Mouse (Mus musculus) left cerebral cortex, adult 2 months (tissue): ENCODE measurements at regions not wholly inside any gene's neighbourhood (a gene's known extent, or its start where the extent isn't known, plus 50 kb on each side); places are given as distances from the start of the nearest gene placed in this dataset.

Experiments used
- DNase-seq, 2 experiments: peaks; one replicate each; pipeline ENCODE4 v3.0.0; 2021 to 2022; ENCODE audit warnings: low spot score in 2 of 2, mixed read lengths in 1 of 2; ENCODE audit errors: extremely low spot score in 1 of 2
- H3K27ac ChIP-seq: fragments of 200-600 bp; 2 replicates; pipeline ENCODE4 v1.8.1; 2022
- H3K4me3 ChIP-seq: fragments of 200-600 bp; 2 replicates; pipeline ENCODE4 v1.8.1; 2022
- CTCF ChIP-seq: fragments of 200-600 bp; IDR thresholded peaks from 2 replicates; pipeline ENCODE4 v1.8.1; 2022; ENCODE audit warnings: antibody characterized with exemption, mild to moderate bottlenecking, moderate library complexity
- intact Hi-C: fragments of 180-260 bp; cut with DNase I; formaldehyde crosslinking; loops from one replicate; pipeline ENCODE4 v1.15.1; 2025

GRCm38 (mm10) chr8:35227079-35227478, 538.5 kb upstream of the Gm19410 start:
- DNase-seq = no peak
- Histone ChIP-seq H3K4me3 (no peak overlapping the region), H3K27ac (no peak overlapping the region)
- intact Hi-C loops = loop anchor here (5.0 kb wide), 1 partner anchor 240 kb away; no protein-coding TSS in a partner anchor
- no peak for TF ChIP-seq CTCF

- intact Hi-C loops = loop anchor here (5.0 kb wide), 1 partner anchor 239 kb away; no protein-coding TSS in a partner anchor
- Histone ChIP-seq H3K27ac (no peak overlapping the region), H3K4me3 (no peak overlapping the region)
- DNase-seq = no peak
- peak; percentile 36 for TF ChIP-seq CTCF
These were observed 537.1 kb upstream of the Gm19410 start for GRCm38 (mm10) chr8:35228449-35228848.

- intact Hi-C loops = no loop called here
- Histone ChIP-seq H3K27ac (peak overlapping the region; percentile 57), H3K4me3 (no peak overlapping the region)
- peak in 1 of 2 experiments; percentile 30 for DNase-seq
- TF ChIP-seq CTCF = no peak
These were observed 531.9 kb upstream of the Gm19410 start for GRCm38 (mm10) chr8:35233520-35234186.

GRCm38 (mm10) chr8:35234436-35234835, 531.2 kb upstream of the Gm19410 start:
- Histone ChIP-seq H3K4me3 (no peak overlapping the region), H3K27ac (peak overlapping the region; percentile 57; the same call in 1 of the 2 replicates)
- DNase-seq = no peak
- no peak for TF ChIP-seq CTCF
- intact Hi-C loops = no loop called here

- Histone ChIP-seq H3K27ac (no peak overlapping the region), H3K4me3 (no peak overlapping the region)
- intact Hi-C loops = no loop called here
- no peak for DNase-seq
- TF ChIP-seq CTCF = no peak
These were observed 529.6 kb upstream of the Gm19410 start for GRCm38 (mm10) chr8:35235815-35236509.

GRCm38 (mm10) chr8:35237279-35237678, 528.3 kb upstream of the Gm19410 start:
- intact Hi-C loops = no loop called here
- Histone ChIP-seq H3K27ac (no peak overlapping the region), H3K4me3 (no peak overlapping the region; the same call in 1 of the 2 replicates)
- no peak for TF ChIP-seq CTCF
- DNase-seq = peak in 1 of 2 experiments; percentile 21

GRCm38 (mm10) chr8:35240884-35241283, 524.7 kb upstream of the Gm19410 start:
- Histone ChIP-seq H3K27ac (no peak overlapping the region), H3K4me3 (no peak overlapping the region)
- no peak for TF ChIP-seq CTCF
- DNase-seq = no peak
- intact Hi-C loops = no loop called here

GRCm38 (mm10) chr8:35243555-35243954, 522.0 kb upstream of the Gm19410 start:
- intact Hi-C loops = no loop called here
- Histone ChIP-seq H3K27ac (no peak overlapping the region), H3K4me3 (no peak overlapping the region)
- no peak for DNase-seq
- no peak for TF ChIP-seq CTCF

GRCm38 (mm10) chr8:35249747-35250375, 515.7 kb upstream of the Gm19410 start:
- DNase-seq = no peak
- no peak for TF ChIP-seq CTCF
- Histone ChIP-seq H3K27ac (no peak overlapping the region), H3K4me3 (no peak overlapping the region)
- intact Hi-C loops = no loop called here

- no peak for DNase-seq
- H3K4me3 ChIP-seq = no peak overlapping the region
- TF ChIP-seq CTCF = no peak
- intact Hi-C loops = no loop called here
- H3K27ac ChIP-seq = no peak overlapping the region
These were observed 514.9 kb upstream of the Gm19410 start for GRCm38 (mm10) chr8:35250641-35251040.

GRCm38 (mm10) chr8:35253946-35254345, 511.6 kb upstream of the Gm19410 start:
- no peak for DNase-seq
- H3K27ac ChIP-seq = no peak overlapping the region
- TF ChIP-seq CTCF = no peak
- no peak overlapping the region for H3K4me3 ChIP-seq
- intact Hi-C loops = no loop called here

- intact Hi-C loops = no loop called here
- Histone ChIP-seq H3K4me3 (no peak overlapping the region), H3K27ac (no peak overlapping the region)
- DNase-seq = no peak
- no peak for TF ChIP-seq CTCF
These were observed 510.3 kb upstream of the Gm19410 start for GRCm38 (mm10) chr8:35255327-35255726.
